Comparison of ENCODE assay signal across 40 mouse cellular contexts in genomic region chr9:53838816-53839215, GRCm38 (mm10). TPM values are rescaled to one million over a fixed set of nuclear protein-coding genes. Genes with fewer than 3 reads are reported as not detected.
"Had no signal": no experiment of that assay in that cellular context is flagged by ENCODE, and none has a peak within 500 bp of the region (broad histone marks: within the 10 kb centered on the region; RNA-seq: fewer than 3 reads in every experiment).

No protein-coding gene starts in this region.

- H3K27me3 ChIP-seq: limb, embryonic 12.5 days; limb, embryonic 13.5 days; limb, embryonic 15.5 days; liver, embryonic 12.5 days; liver, embryonic 13.5 days; liver, embryonic 15.5 days; lung, embryonic 15.5 days; midbrain, embryonic 12.5 days; midbrain, embryonic 13.5 days; midbrain, embryonic 15.5 days had no signal

- H3K4me3 ChIP-seq: left cerebral cortex, adult 2 months; limb, embryonic 10.5 days; limb, embryonic 12.5 days; limb, embryonic 13.5 days; limb, embryonic 15.5 days; liver, embryonic 12.5 days; liver, embryonic 13.5 days; liver, embryonic 15.5 days; lung, embryonic 15.5 days; megakaryocyte, embryonic 14.5 days; midbrain, embryonic 10.5 days; midbrain, embryonic 12.5 days; midbrain, embryonic 13.5 days; midbrain, embryonic 15.5 days; myocyte had no signal

- H3K4me2 ChIP-seq: limb, embryonic 12.5 days; limb, embryonic 13.5 days; limb, embryonic 15.5 days; liver, embryonic 11.5 days; liver, embryonic 12.5 days; liver, embryonic 13.5 days; liver, embryonic 15.5 days; lung, embryonic 14.5 days; lung, embryonic 15.5 days; midbrain, embryonic 11.5 days; midbrain, embryonic 12.5 days; midbrain, embryonic 13.5 days; midbrain, embryonic 15.5 days had no signal

- H3K9me3 ChIP-seq: limb, embryonic 10.5 days; limb, embryonic 12.5 days; limb, embryonic 13.5 days; limb, embryonic 15.5 days; liver, embryonic 12.5 days; liver, embryonic 13.5 days; liver, embryonic 15.5 days; lung, embryonic 15.5 days; megakaryocyte, embryonic 14.5 days; midbrain, embryonic 10.5 days; midbrain, embryonic 12.5 days; midbrain, embryonic 13.5 days; midbrain, embryonic 15.5 days had no signal

- ATAC-seq: liver, embryonic 12.5 days; liver, postnatal 0 days; lung, postnatal 0 days; midbrain, embryonic 13.5 days; midbrain, embryonic 15.5 days; midbrain, embryonic 16.5 days had no signal

- DNase-seq: left cerebral cortex, postnatal 4 days; liver; liver, embryonic 13.5 days; liver, postnatal 0 days; lung, adult 18-20 months; lung, adult 2 months; lung, embryonic 14.5 days; lung, postnatal 10 days; lung, postnatal 14 days; lung, postnatal 36 days; lung, postnatal 4 days; midbrain, embryonic 14.5 days had no signal

- H3K36me3 ChIP-seq: limb, embryonic 10.5 days; limb, embryonic 12.5 days; limb, embryonic 13.5 days; limb, embryonic 15.5 days; liver, embryonic 12.5 days; liver, embryonic 13.5 days; liver, embryonic 15.5 days; lung, embryonic 15.5 days; midbrain, embryonic 10.5 days; midbrain, embryonic 12.5 days; midbrain, embryonic 13.5 days; midbrain, embryonic 15.5 days had no signal

- H3K4me1 ChIP-seq: limb, embryonic 10.5 days; limb, embryonic 12.5 days; limb, embryonic 13.5 days; limb, embryonic 15.5 days; liver, embryonic 12.5 days; liver, embryonic 13.5 days; liver, embryonic 15.5 days; lung, embryonic 15.5 days; megakaryocyte, embryonic 14.5 days; midbrain, embryonic 10.5 days; midbrain, embryonic 12.5 days; midbrain, embryonic 13.5 days; midbrain, embryonic 15.5 days had no signal

- H3K27ac ChIP-seq: left cerebral cortex, adult 2 months; limb, embryonic 10.5 days; limb, embryonic 12.5 days; limb, embryonic 13.5 days; limb, embryonic 15.5 days; liver, embryonic 12.5 days; liver, embryonic 13.5 days; liver, embryonic 14.5 days; liver, embryonic 15.5 days; lung, embryonic 15.5 days; macrophage; midbrain, embryonic 10.5 days; midbrain, embryonic 12.5 days; midbrain, embryonic 13.5 days; midbrain, embryonic 15.5 days had no signal

- H3K9ac ChIP-seq: limb, embryonic 12.5 days; limb, embryonic 13.5 days; limb, embryonic 15.5 days; liver, embryonic 12.5 days; liver, embryonic 13.5 days; liver, embryonic 14.5 days; liver, embryonic 15.5 days; liver, postnatal 0 days; lung, embryonic 14.5 days; lung, embryonic 15.5 days; midbrain, embryonic 12.5 days; midbrain, embryonic 13.5 days; midbrain, embryonic 15.5 days had no signal

RNA-seq across cellular contexts. Expression of gene Sln, which starts 11.1 kb away (rescaled TPM):
- total RNA-seq: left cerebral cortex, adult 2 months; left cerebral cortex, postnatal 10 days; left cerebral cortex, postnatal 14 days; left cerebral cortex, postnatal 25 days; left cerebral cortex, postnatal 4 days; liver, adult 2 months; megakaryocyte progenitor cell, adult 5-6 weeks; megakaryocyte, adult 5-6 weeks; midbrain, postnatal 0 days; monocyte, adult 5-6 weeks had no signal
- polyA plus RNA-seq: liver, adult 2 months; macrophage; midbrain, embryonic 10.5 days; midbrain, embryonic 11.5 days; midbrain, embryonic 12.5 days; midbrain, embryonic 14.5 days; midbrain, embryonic 15.5 days; myocyte had no signal
